Mouse (Mus musculus) cortical plate, adult 2 months (tissue): ENCODE measurements around the gene Gm19426.

ENCODE experiments used
- CTCF ChIP-seq: fragments of 200-500 bp; IDR thresholded peaks from 2 replicates; pipeline ENCODE4 v1.5.1; 2011; ENCODE audit warnings: mild to moderate bottlenecking, control low read depth, low read length; ENCODE audit not compliant: insufficient read depth; ENCODE audit errors: extremely low read depth
- POLR2A ChIP-seq: fragments of 200-500 bp; IDR thresholded peaks from 2 replicates; pipeline ENCODE4 v1.6.1; 2011; ENCODE audit warnings: mild to moderate bottlenecking, low read length, control low read depth; ENCODE audit not compliant: insufficient read depth; ENCODE audit errors: extremely low read depth

GRCm38 (mm10) chr2:84740608-84741333 is 2.7 kb downstream of the Gm19426 start:
- TF ChIP-seq POLR2A (no peak), CTCF (peak; percentile 18; the same call in 1 of the 2 replicates)
